Comparison of ENCODE assay signal across 9 mouse cellular contexts in the genomic region with DNA sequence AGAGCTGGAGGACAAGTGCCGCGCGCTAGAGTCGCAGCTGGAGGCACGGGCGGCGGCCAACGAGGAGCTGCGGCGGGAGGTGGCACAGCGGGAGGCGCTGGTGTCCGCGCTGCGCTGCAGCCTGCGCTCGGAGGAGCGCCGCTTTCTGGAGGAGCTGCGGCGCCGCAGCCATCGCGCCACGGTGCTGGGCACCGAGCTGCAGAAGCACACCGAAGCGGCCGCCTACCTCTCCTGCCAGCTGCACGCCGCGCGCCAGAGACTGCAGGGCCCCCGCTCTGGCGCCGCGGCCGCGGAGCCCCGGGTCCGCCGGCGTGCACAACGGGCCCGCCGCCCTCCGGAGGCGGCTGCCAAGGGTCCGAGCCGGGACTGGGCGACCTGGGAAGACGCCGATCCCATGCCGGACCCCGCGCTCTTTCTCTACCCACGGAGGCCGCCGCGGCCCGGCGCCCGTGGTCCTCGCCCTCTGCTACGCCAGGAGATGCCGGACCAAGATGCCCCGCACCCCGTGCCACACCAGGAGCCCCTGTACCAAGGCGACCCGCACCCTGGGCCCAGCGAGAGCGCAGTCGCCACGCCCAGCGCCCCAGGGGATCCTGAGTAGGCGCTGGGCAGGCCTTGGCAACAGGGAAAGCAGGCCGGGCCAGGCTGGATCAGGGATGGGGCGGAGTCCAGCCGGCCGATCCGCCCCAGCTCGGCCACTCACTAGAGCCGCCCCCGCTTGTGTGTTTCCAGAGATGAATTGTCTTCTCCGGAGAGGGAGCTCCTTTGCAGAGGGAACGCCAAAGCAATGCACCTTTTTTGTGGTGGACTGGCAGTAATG. TPM values are rescaled to one million over a fixed set of nuclear protein-coding genes. Genes with fewer than 3 reads are reported as not detected.
A peak's percentile ranks its signal among the peaks of the same experiment; 100 is the strongest.
DNase-seq lines count a peak whose midpoint lies in the region; ATAC-seq and TF ChIP-seq lines count a peak whose summit lies in the region.
"Had no signal": no experiment of that assay in that cellular context is flagged by ENCODE, and none has a peak within 500 bp of the region (broad histone marks: within the 10 kb centered on the region; RNA-seq: fewer than 3 reads in every experiment).

No protein-coding gene starts in this region.

- no peaks in the 10 kb centered on the region for H3K79me2 ChIP-seq in MEL (ENCODE audit: control insufficient read depth, insufficient read depth, low read length, poor library complexity)

- peak in 2 of 3 experiments; percentile 20 to 25; a peak in 1 of 6 replicates for TF ChIP-seq CTCF in MEL (IDR thresholded peaks at IDR 0.05 in 2 of 3, conservative IDR thresholded peaks at IDR 0.05 in 1 of 3; ENCODE audit: control insufficient read depth in 1 of 3, insufficient read depth in 1 of 3, low read depth in 2 of 3, low read length in 3 of 3, poor library complexity in 1 of 3, severe bottlenecking in 1 of 3)

- no peak for TF ChIP-seq EP300 in MEL (IDR thresholded peaks at IDR 0.05; ENCODE audit: low read depth in 1 of 2, low read length in 2 of 2)

- TF ChIP-seq RAD21 in MEL (IDR thresholded peaks at IDR 0.05; ENCODE audit: low read depth, low read length), result no peak

- ATAC-seq in forebrain, embryonic 15.5 days (replicated peaks), result peak; percentile 84
- ATAC-seq in lung, embryonic 16.5 days (ENCODE audit: low read depth), result peak; percentile 97

- H3K9ac ChIP-seq in MEL (ENCODE audit: control insufficient read depth, low read depth, low read length, poor library complexity, severe bottlenecking), result peak overlapping the region; percentile 14; the same call in 1 of the 2 replicates
- peak overlapping the region; percentile 77 for H3K9ac ChIP-seq in forebrain, embryonic 15.5 days (replicated peaks)
- peak overlapping the region; percentile 84 for H3K9ac ChIP-seq in lung, embryonic 16.5 days (ENCODE audit: low read length)

- peaks cover 2 to 5% of the 10 kb centered on the region in 2 experiments; a peak in 2 of 4 replicates for H3K4me1 ChIP-seq in MEL (ENCODE audit: control insufficient read depth in 1 of 2, insufficient read depth in 2 of 2, low read length in 2 of 2)
- H3K4me1 ChIP-seq in forebrain, embryonic 15.5 days, result peaks cover 19% of the 10 kb centered on the region
- peaks cover 21% of the 10 kb centered on the region for H3K4me1 ChIP-seq in lung, embryonic 16.5 days (replicated peaks; ENCODE audit: control insufficient read depth, insufficient read depth, low read length)

- intact Hi-C loops in heart, postnatal 14 days (cut with DNase I), result loop anchor here (2.0 to 10.0 kb wide), 3 partner anchors 134 to 207 kb away; a partner anchor contains a TSS

- peak; percentile 32 for DNase-seq in MEL (ENCODE audit: low read depth, low spot score)
- DNase-seq in cerebellum, adult 11 months, result peak; percentile 79
- peak; percentile 83 for DNase-seq in heart, postnatal 14 days
- peak; percentile 50 to 66 for DNase-seq in layer of hippocampus, adult 18-20 months (ENCODE audit: low spot score in 2 of 2)
- DNase-seq in ovary, postnatal 36 days (ENCODE audit: low spot score), result peak; percentile 85
- peak; percentile 61 for DNase-seq in thymus, postnatal 25 days

- H3K4me2 ChIP-seq in forebrain, embryonic 15.5 days (replicated peaks), result peak overlapping the region; percentile 94
- peak overlapping the region; percentile 82 for H3K4me2 ChIP-seq in lung, embryonic 16.5 days (ENCODE audit: low read depth, low read length)

- H3K9me3 ChIP-seq in MEL (replicated peaks; ENCODE audit: insufficient read depth, low read length), result no peaks in the 10 kb centered on the region
- no peaks in the 10 kb centered on the region for H3K9me3 ChIP-seq in forebrain, embryonic 15.5 days
- no peaks in the 10 kb centered on the region for H3K9me3 ChIP-seq in lung, embryonic 16.5 days (ENCODE audit: control insufficient read depth, low read length)

- H3K4me3 ChIP-seq in MEL (ENCODE audit: control insufficient read depth in 1 of 2, insufficient read depth in 1 of 2, low read depth in 2 of 2, low read length in 2 of 2), result peak overlapping the region in 1 of 2 experiments; percentile 21; a peak in 2 of 4 replicates
- H3K4me3 ChIP-seq in forebrain, embryonic 15.5 days, result peak overlapping the region; percentile 68
- H3K4me3 ChIP-seq in lung, embryonic 16.5 days (ENCODE audit: low read length), result peak overlapping the region; percentile 79

- TF ChIP-seq POLR2A in MEL (IDR thresholded peaks at IDR 0.05; ENCODE audit: control insufficient read depth in 1 of 2, insufficient read depth in 1 of 2, low read depth in 1 of 2, low read length in 2 of 2, poor library complexity in 1 of 2), result no peak

- no peak overlapping the region for H3K27ac ChIP-seq in MEL (ENCODE audit: control insufficient read depth, low read depth, low read length)
- H3K27ac ChIP-seq in forebrain, embryonic 15.5 days (replicated peaks), result peak overlapping the region; percentile 89
- peak overlapping the region; percentile 95 for H3K27ac ChIP-seq in lung, embryonic 16.5 days (ENCODE audit: low read length)

- WGBS in forebrain, embryonic 15.5 days, result under 1% methylated on average over 81 of the region's 86 CpGs
- under 1% methylated on average over 76 of the region's 86 CpGs for WGBS in lung, embryonic 16.5 days

- H3K27me3 ChIP-seq in MEL (ENCODE audit: control insufficient read depth in 1 of 2, insufficient read depth in 2 of 2, low read length in 2 of 2), result peaks cover 0 to 9% of the 10 kb centered on the region in 2 experiments; a peak in 3 of 4 replicates
- H3K27me3 ChIP-seq in forebrain, embryonic 15.5 days, result 0 out of 2 replicates have a peak, but pooled peaks cover 3% of the 10 kb centered on the region
- no peaks in the 10 kb centered on the region for H3K27me3 ChIP-seq in lung, embryonic 16.5 days (ENCODE audit: control insufficient read depth, insufficient read depth, low read depth, low read length)

- H3K36me3 ChIP-seq in MEL (ENCODE audit: control insufficient read depth in 1 of 2, insufficient read depth in 2 of 2, low read length in 2 of 2), result no peaks in the 10 kb centered on the region
- H3K36me3 ChIP-seq in forebrain, embryonic 15.5 days, result no peaks in the 10 kb centered on the region
- H3K36me3 ChIP-seq in lung, embryonic 16.5 days (ENCODE audit: control insufficient read depth, insufficient read depth, low read length), result no peaks in the 10 kb centered on the region

TF ChIP-seq in MEL, 35 proteins besides CTCF, POLR2A, EP300 and RAD21:
- TF ChIP-seq ELF1 (IDR thresholded peaks at IDR 0.05; ENCODE audit: low read depth, low read length), result no peak
- TF ChIP-seq ZKSCAN1 (IDR thresholded peaks at IDR 0.05; ENCODE audit: low read depth, low read length), result no peak
- no peak for TF ChIP-seq NRF1 (IDR thresholded peaks at IDR 0.05; ENCODE audit: insufficient read depth, low read depth, low read length, poor library complexity, severe bottlenecking)
- TF ChIP-seq NELFE (IDR thresholded peaks at IDR 0.05; ENCODE audit: low read depth, low read length), result no peak
- TF ChIP-seq POLR2AphosphoS5 (IDR thresholded peaks at IDR 0.05; ENCODE audit: borderline replicate concordance, low read depth, low read length), result no peak
- no peak for TF ChIP-seq ZMIZ1 (IDR thresholded peaks at IDR 0.05; ENCODE audit: low read depth, low read length)
- TF ChIP-seq TAL1 (IDR thresholded peaks at IDR 0.05; ENCODE audit: low read length), result no peak
- TF ChIP-seq ETS1 (IDR thresholded peaks at IDR 0.05; ENCODE audit: low read depth, low read length), result no peak
- no peak for TF ChIP-seq CHD1 (IDR thresholded peaks at IDR 0.05; ENCODE audit: low read depth, low read length)
- TF ChIP-seq HCFC1 (IDR thresholded peaks at IDR 0.05; ENCODE audit: low read depth, low read length), result no peak
- TF ChIP-seq GATA1 (IDR thresholded peaks at IDR 0.05; ENCODE audit: low read depth, low read length), result no peak
- no peak for TF ChIP-seq CHD2 (IDR thresholded peaks at IDR 0.05; ENCODE audit: low read length)
- no peak for TF ChIP-seq MYB (IDR thresholded peaks at IDR 0.05; ENCODE audit: low read depth, low read length)
- TF ChIP-seq ZC3H11A (IDR thresholded peaks at IDR 0.05; ENCODE audit: low read depth, low read length), result no peak
- TF ChIP-seq GABPA (IDR thresholded peaks at IDR 0.05; ENCODE audit: low read depth, low read length), result no peak
- no peak for TF ChIP-seq JUND (IDR thresholded peaks at IDR 0.05; ENCODE audit: low read depth, low read length)
- TF ChIP-seq MXI1 (IDR thresholded peaks at IDR 0.05; ENCODE audit: low read depth, low read length), result no peak
- no peak for TF ChIP-seq RCOR1 (IDR thresholded peaks at IDR 0.05; ENCODE audit: low read depth, low read length)
- no peak for TF ChIP-seq BHLHE40 (IDR thresholded peaks at IDR 0.05; ENCODE audit: borderline replicate concordance, low read depth, low read length)
- TF ChIP-seq MYC (IDR thresholded peaks at IDR 0.05; ENCODE audit: low read depth, low read length), result no peak
TF ChIP-seq in MEL: peak in this region for 0.

RNA-seq across cellular contexts. Expression of a gene that starts 11.1 kb away (rescaled TPM):
- total RNA-seq in MEL (2012; rRNA removed), result 107 and 115 TPM in 2 replicates
- 100 to 1,000 TPM in 1 of 2 experiments, 10 to 100 TPM in 1; 53.8 to 135 TPM for polyA plus RNA-seq in MEL (2012; ENCODE audit: insufficient read depth in 1 of 2, insufficient read length in 2 of 2, low read depth in 1 of 2, low replicate concordance in 2 of 2, missing spikeins in 1 of 2)
- polyA plus RNA-seq in forebrain, embryonic 15.5 days (2015; fragmentation: Nextera tagmentation; extraction: Ambion mirVana), result 11.9 and 12.5 TPM in 2 replicates
- 100 to 1,000 TPM; 215 to 219 TPM for total RNA-seq in heart, postnatal 14 days (2021)
- total RNA-seq in layer of hippocampus, adult 18-20 months (2021), result 10 to 100 TPM; 73.7 to 73.9 TPM
- polyA plus RNA-seq in lung, embryonic 16.5 days (2015; fragmentation: Nextera tagmentation; extraction: Ambion mirVana), result 17.7 and 18.9 TPM in 2 replicates

RNA-seq across cellular contexts. Expression of a gene that starts 18.8 kb away (rescaled TPM):
- 0.12 and 0.13 TPM in 2 replicates for total RNA-seq in MEL (2012; rRNA removed)
- 1 to 10 TPM in 1 of 2 experiments, not detected in 1; 1.3 TPM for polyA plus RNA-seq in MEL (2012; ENCODE audit: insufficient read depth in 1 of 2, insufficient read length in 2 of 2, low read depth in 1 of 2, low replicate concordance in 2 of 2, missing spikeins in 1 of 2)
- 3.1 and 3.7 TPM in 2 replicates for polyA plus RNA-seq in forebrain, embryonic 15.5 days (2015; fragmentation: Nextera tagmentation; extraction: Ambion mirVana)
- total RNA-seq in heart, postnatal 14 days (2021), result under 1 TPM; 0.37 to 0.50 TPM
- total RNA-seq in layer of hippocampus, adult 18-20 months (2021), result 10 to 100 TPM; 26.5 to 27.8 TPM
- 0.33 and 0.53 TPM in 2 replicates for polyA plus RNA-seq in lung, embryonic 16.5 days (2015; fragmentation: Nextera tagmentation; extraction: Ambion mirVana)
- total RNA-seq: neutrophil, adult 5-6 weeks had no signal

RNA-seq across cellular contexts. Expression of a gene that starts 27.5 kb away (rescaled TPM):
- total RNA-seq in MEL (2012; rRNA removed), result 10.1 and 13.2 TPM in 2 replicates
- 1 to 10 TPM in 1 of 2 experiments, not detected in 1; 5.8 TPM for polyA plus RNA-seq in MEL (2012; ENCODE audit: insufficient read depth in 1 of 2, insufficient read length in 2 of 2, low read depth in 1 of 2, low replicate concordance in 2 of 2, missing spikeins in 1 of 2)
- 8.9 and 10.1 TPM in 2 replicates for polyA plus RNA-seq in forebrain, embryonic 15.5 days (2015; fragmentation: Nextera tagmentation; extraction: Ambion mirVana)
- 10 to 100 TPM; 72.8 to 77.6 TPM for total RNA-seq in heart, postnatal 14 days (2021)
- total RNA-seq in layer of hippocampus, adult 18-20 months (2021), result 100 to 1,000 TPM; 125 to 142 TPM
- polyA plus RNA-seq in lung, embryonic 16.5 days (2015; fragmentation: Nextera tagmentation; extraction: Ambion mirVana), result 1.2 and 1.5 TPM in 2 replicates

Comparison
In these comparisons a context has a peak if more than half of its experiments do, and no peak if none do; other contexts are left out.
1. DNase-seq: peak in every context shown above with its lines; median percentile 85 in ovary, postnatal 36 days; 83 in heart, postnatal 14 days; 79 in cerebellum, adult 11 months; 61 in thymus, postnatal 25 days; 58 in layer of hippocampus, adult 18-20 months; 32 in MEL.
2. H3K9ac ChIP-seq: peak in every context shown above with its lines; median percentile 84 in lung, embryonic 16.5 days; 77 in forebrain, embryonic 15.5 days; 14 in MEL.
3. RNA of a gene that starts 18.8 kb away (total RNA-seq): 26.5 to 27.8 TPM in layer of hippocampus, adult 18-20 months; 0.37 to 0.50 TPM in heart, postnatal 14 days and 0.12 to 0.13 TPM in MEL; every median in the first group is over 10 times any median in the second.